Mouse (Mus musculus): Measurements from ENCODE around the gene Zc3h12c.

- TF ChIP-seq POLR2A (IDR thresholded peaks at IDR 0.05; ENCODE audit: borderline replicate concordance, insufficient read depth, low read length) = no peak
- no peak for TF ChIP-seq CTCF (IDR thresholded peaks at IDR 0.05; ENCODE audit: borderline replicate concordance, insufficient read depth, low read depth, low read length)
These were observed 71.0 kb downstream of the Zc3h12c start for GRCm38 (mm10) chr9:52097386-52097785.

Data from cerebellum, adult 2 months (tissue).